Mouse (Mus musculus): Measurements from ENCODE around the gene Golga2. TPM values are rescaled to one million over a fixed set of nuclear protein-coding genes. Genes with fewer than 3 reads are reported as not detected.

Gene Golga2
- polyA plus RNA-seq, 1 experiment: 36.0 TPM

DNA sequence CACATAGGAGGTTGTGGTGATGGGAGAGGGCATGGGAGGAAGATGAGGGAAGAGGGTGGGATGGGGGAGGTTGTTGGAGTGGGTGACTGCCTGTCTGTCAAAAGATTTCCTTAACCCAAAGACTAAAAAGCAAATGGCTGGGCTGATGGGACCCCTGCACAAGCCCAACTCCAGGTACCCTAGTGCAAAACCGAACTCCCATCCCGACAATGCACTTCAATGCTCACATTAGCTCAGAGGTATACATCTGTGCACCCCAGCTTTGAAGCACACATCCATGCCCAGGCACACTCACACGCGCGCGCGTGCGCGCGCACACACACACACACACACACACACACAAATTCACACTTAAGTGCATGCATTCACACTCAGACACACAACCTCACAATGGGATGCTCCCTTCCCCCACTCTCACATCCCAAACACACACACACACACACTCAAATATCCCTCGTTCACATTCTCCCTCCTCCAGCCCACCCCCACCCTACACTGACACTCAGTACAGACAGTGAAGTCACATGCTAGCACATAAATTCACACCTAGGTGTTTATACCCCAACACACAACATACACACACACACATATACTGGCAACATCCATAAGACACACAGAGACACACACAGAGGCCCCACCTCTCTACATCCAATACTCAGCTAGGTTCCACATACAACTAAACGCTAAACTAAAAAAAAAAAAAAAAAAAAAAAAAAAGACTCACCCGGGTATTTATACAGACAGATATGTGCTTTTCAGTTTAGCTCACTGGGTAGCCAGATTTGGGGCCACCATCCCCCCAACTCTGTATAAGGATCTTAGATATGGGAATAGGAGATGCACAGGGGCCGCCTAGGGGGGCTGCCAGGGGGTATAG is 31.8 kb downstream of the Golga2 start:
- H3K4me3 ChIP-seq (ENCODE audit: control insufficient read depth, low read depth, low read length): no peak overlapping the region
- H3K27me3 ChIP-seq (ENCODE audit: control insufficient read depth, insufficient read depth, low read length): no peaks in the 10 kb centered on the region
- H3K27ac ChIP-seq (ENCODE audit: control insufficient read depth, insufficient read depth, low read depth, low read length): no peak overlapping the region
- TF ChIP-seq CTCF (IDR thresholded peaks at IDR 0.05; ENCODE audit: control insufficient read depth, insufficient read depth, insufficient replicate concordance, low read depth, low read length) (no peak), POLR2A (IDR thresholded peaks at IDR 0.05; ENCODE audit: control insufficient read depth, low read depth, low read length) (no peak)
- peaks cover 7% of the 10 kb centered on the region for H3K4me1 ChIP-seq (ENCODE audit: control insufficient read depth, insufficient read depth, low read length)
- no peaks in the 10 kb centered on the region for H3K36me3 ChIP-seq (ENCODE audit: control insufficient read depth, insufficient read depth, low read length)

DNA sequence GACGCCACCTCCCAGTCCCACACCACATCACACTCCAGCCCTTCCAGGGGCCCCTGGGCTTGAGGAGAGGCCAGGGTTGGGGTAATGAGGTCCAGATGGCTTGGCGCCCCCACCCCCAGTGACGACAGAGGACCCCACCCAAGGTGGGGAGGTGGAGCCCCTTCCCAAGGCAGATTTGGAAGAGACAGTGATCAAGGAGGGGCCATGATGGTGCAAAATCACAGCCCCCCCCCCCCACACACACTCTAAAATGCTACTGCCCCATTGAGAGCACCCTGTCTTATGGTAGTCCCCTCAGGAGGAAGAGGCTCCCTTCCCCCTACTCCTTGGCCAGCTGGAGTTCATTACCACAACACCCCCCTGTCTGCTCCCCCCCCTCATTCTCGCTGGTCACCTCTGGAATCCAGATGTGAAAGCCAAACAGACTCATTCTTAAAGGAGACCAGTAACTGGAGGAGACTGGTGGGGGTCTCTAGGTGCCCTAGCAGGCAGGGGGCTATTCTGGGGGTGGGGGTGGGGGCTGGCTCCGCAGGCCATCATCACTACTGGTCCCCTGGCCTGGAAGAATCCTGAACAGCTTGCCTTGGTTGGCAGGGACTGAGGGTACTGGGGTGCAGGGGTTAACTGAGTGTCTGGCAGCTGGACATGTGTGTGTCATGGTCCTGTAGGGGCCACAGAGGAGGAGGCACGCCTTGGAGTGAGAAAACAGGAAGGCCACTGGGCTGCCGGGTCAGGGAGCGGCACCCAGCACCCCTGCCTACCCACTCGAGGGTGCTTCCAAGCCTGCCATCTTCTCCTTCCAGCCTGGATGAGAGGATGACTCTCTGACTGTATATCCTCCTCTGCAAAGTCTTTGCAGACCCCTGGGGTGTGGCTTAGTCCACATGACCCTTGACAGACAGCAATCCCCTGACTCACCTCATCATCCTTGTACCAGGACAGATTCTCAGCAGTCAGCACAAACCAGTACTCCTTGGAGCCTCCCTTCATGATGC is 32.7 kb downstream of the Golga2 start:
- H3K27ac ChIP-seq (ENCODE audit: control insufficient read depth, insufficient read depth, low read depth, low read length): no peak overlapping the region
- peaks cover 7% of the 10 kb centered on the region for H3K4me1 ChIP-seq (ENCODE audit: control insufficient read depth, insufficient read depth, low read length)
- no peaks in the 10 kb centered on the region for H3K36me3 ChIP-seq (ENCODE audit: control insufficient read depth, insufficient read depth, low read length)
- TF ChIP-seq CTCF (IDR thresholded peaks at IDR 0.05; ENCODE audit: control insufficient read depth, insufficient read depth, insufficient replicate concordance, low read depth, low read length) (no peak), POLR2A (IDR thresholded peaks at IDR 0.05; ENCODE audit: control insufficient read depth, low read depth, low read length) (no peak)
- H3K4me3 ChIP-seq (ENCODE audit: control insufficient read depth, low read depth, low read length): no peak overlapping the region
- H3K27me3 ChIP-seq (ENCODE audit: control insufficient read depth, insufficient read depth, low read length): no peaks in the 10 kb centered on the region

DNA sequence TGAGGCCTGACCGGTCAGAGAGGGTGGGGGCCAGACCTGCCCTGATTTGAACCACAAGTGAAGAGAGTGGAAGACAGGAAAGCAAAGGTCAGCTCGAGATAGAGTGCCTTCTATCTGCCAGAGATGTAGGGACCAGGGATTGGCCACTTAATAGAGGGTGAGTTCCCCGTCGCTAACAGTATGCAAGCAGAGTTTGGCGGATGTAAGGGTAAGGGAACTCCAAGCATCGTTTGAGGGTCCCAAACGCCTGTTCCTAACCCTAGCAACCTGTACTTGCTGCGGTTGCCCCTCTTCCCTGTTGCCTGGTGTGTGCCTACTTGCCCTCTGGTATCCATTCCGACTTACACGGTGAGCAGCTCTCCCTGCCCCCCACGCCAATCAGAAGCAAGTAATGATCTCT is 33.5 kb downstream of the Golga2 start:
- H3K27me3 ChIP-seq (ENCODE audit: control insufficient read depth, insufficient read depth, low read length): no peaks in the 10 kb centered on the region
- TF ChIP-seq POLR2A (IDR thresholded peaks at IDR 0.05; ENCODE audit: control insufficient read depth, low read depth, low read length) (no peak), CTCF (IDR thresholded peaks at IDR 0.05; ENCODE audit: control insufficient read depth, insufficient read depth, insufficient replicate concordance, low read depth, low read length) (no peak)
- no peak overlapping the region for H3K27ac ChIP-seq (ENCODE audit: control insufficient read depth, insufficient read depth, low read depth, low read length)
- H3K4me1 ChIP-seq (ENCODE audit: control insufficient read depth, insufficient read depth, low read length): peaks cover 7% of the 10 kb centered on the region
- no peaks in the 10 kb centered on the region for H3K36me3 ChIP-seq (ENCODE audit: control insufficient read depth, insufficient read depth, low read length)
- no peak overlapping the region for H3K4me3 ChIP-seq (ENCODE audit: control insufficient read depth, low read depth, low read length)

DNA sequence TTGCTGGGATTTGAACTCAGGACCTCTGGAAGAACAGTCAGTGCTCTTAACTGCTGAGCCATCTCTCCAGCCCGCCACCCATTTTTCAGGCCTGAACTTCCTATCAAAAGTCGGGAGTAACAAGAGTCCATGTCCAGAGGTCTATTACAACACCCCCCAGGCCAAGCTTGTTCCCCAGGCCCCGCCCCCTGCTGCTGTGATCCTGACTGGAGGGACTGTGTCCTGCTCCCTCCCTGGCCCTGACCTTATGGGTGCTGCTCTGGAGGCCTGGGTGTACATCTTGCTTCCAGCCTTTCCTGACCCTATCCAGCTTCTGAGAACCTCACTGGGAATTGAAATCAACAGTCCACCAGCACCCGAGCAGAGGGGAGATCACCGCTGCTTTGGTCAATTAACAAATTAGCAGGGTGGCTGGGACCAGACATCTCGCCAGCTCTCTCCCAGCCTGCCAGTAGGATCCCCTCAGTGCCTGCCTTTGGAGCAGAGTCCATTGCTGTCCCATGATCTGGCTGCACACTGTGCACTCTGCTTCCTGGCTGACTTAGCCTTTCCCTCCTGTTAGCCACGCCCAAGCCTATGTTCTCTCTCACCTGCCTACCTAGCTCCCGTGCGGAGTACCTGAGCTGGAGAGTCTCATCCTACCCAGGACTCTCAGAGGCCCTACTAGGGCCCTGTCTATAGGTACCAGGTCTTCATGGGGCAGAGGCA is 34.6 kb downstream of the Golga2 start:
- Histone ChIP-seq H3K27me3 (ENCODE audit: control insufficient read depth, insufficient read depth, low read length) (no peaks in the 10 kb centered on the region), H3K36me3 (ENCODE audit: control insufficient read depth, insufficient read depth, low read length) (no peaks in the 10 kb centered on the region), H3K4me3 (ENCODE audit: control insufficient read depth, low read depth, low read length) (no peak overlapping the region), H3K27ac (ENCODE audit: control insufficient read depth, insufficient read depth, low read depth, low read length) (no peak overlapping the region), H3K4me1 (ENCODE audit: control insufficient read depth, insufficient read depth, low read length) (peaks cover 5% of the 10 kb centered on the region)
- TF ChIP-seq CTCF (IDR thresholded peaks at IDR 0.05; ENCODE audit: control insufficient read depth, insufficient read depth, insufficient replicate concordance, low read depth, low read length): no peak
- no peak for TF ChIP-seq POLR2A (IDR thresholded peaks at IDR 0.05; ENCODE audit: control insufficient read depth, low read depth, low read length)

DNA sequence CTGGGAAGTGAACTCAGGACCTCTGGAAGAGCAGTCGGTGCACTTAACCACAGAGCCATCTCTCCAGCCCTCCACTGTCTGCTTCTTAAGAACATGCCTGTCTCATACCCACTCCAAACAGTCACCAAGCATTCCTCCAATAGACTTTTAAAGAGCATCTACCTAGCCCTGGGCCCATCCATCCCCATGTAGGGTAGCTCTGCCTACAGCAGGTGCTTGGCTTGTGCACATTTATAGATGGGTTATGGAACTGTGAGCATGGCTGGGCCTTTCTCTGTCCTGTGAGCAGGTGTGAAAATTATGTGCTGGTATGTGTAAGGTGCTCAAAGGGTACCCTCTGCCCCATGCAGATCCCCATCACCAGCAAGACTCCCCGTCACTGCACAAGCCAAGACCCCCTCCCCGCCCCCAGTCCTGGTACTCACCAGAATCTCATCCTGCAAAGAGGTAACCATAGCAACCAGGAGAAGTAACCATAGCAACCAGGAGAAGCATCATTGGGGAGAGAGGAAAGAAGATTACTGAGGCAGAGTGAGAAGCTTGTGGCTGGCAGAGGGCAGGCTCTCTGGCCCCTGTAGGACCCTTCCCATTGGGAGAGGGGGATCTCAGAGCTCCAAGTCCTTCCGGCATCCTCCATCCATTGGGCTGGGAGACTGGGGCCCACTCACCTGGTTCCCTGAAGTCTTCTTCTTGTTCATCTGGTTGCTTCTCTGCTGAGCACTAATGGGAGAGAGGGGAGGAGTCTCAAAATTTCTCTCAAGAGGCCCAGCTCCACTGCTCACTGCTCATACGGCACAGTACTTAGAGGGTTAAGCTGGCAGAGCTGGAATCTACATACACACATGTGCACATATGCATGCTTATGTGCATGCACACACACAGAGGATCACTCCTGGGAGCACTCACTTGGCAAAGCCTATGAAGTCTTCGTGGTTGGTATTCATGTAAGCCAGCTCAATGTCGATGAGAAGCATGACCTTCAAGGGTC is 35.9 kb downstream of the Golga2 start:
- Histone ChIP-seq H3K4me1 (ENCODE audit: control insufficient read depth, insufficient read depth, low read length) (peaks cover 3% of the 10 kb centered on the region; the same call in 1 of the 2 replicates), H3K36me3 (ENCODE audit: control insufficient read depth, insufficient read depth, low read length) (no peaks in the 10 kb centered on the region), H3K27ac (ENCODE audit: control insufficient read depth, insufficient read depth, low read depth, low read length) (no peak overlapping the region), H3K4me3 (ENCODE audit: control insufficient read depth, low read depth, low read length) (no peak overlapping the region), H3K27me3 (ENCODE audit: control insufficient read depth, insufficient read depth, low read length) (no peaks in the 10 kb centered on the region)
- no peak for TF ChIP-seq CTCF (IDR thresholded peaks at IDR 0.05; ENCODE audit: control insufficient read depth, insufficient read depth, insufficient replicate concordance, low read depth, low read length)
- no peak for TF ChIP-seq POLR2A (IDR thresholded peaks at IDR 0.05; ENCODE audit: control insufficient read depth, low read depth, low read length)

DNA sequence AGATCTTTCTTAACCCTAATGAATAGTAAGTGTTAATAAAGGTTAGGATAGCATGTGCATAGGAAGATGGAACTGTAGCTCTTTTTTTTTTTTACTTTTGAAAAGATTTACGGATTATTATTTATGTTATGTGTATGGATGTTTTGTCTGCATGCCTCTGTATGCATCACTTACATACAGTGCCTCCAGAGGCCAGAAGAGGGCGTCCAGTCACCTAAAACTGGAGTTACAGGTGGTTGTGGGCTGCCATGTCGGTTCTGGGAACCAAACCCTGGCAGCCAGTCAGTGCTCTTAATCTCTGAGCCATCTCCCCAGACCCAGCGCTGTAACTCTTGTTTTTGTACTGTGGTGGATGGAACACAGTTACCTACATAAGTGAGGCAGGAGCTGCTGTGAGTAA is 37.1 kb downstream of the Golga2 start:
- no peak overlapping the region for H3K4me3 ChIP-seq (ENCODE audit: control insufficient read depth, low read depth, low read length)
- H3K27ac ChIP-seq (ENCODE audit: control insufficient read depth, insufficient read depth, low read depth, low read length): no peak overlapping the region
- no peak for TF ChIP-seq CTCF (IDR thresholded peaks at IDR 0.05; ENCODE audit: control insufficient read depth, insufficient read depth, insufficient replicate concordance, low read depth, low read length)
- no peak for TF ChIP-seq POLR2A (IDR thresholded peaks at IDR 0.05; ENCODE audit: control insufficient read depth, low read depth, low read length)
- H3K27me3 ChIP-seq (ENCODE audit: control insufficient read depth, insufficient read depth, low read length): no peaks in the 10 kb centered on the region
- H3K36me3 ChIP-seq (ENCODE audit: control insufficient read depth, insufficient read depth, low read length): no peaks in the 10 kb centered on the region
- H3K4me1 ChIP-seq (ENCODE audit: control insufficient read depth, insufficient read depth, low read length): no peaks in the 10 kb centered on the region
